Comparison of ENCODE assay signal across 8 mouse cellular contexts in the genomic region with DNA sequence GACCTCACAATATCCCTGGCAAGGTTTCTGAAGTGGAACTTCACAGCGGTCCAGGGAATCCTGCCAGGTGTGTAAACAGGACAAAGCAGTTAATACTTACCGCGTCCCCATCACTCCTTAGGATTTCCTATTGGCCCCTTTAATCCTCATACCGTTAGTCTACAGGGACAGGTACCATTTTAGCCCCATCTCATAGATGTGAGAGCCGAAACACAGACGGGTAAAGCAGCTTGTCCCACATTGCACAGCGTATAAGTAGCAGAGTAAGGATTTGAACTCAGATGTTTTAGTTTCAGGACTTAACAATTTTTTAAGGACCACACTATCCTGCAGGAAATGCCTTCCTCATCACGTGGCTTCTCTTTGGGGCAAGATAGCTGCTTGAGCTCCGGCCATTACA. TPM values are rescaled to one million over a fixed set of nuclear protein-coding genes. Genes with fewer than 3 reads are reported as not detected.
DNase-seq lines count a peak whose midpoint lies in the region; ATAC-seq lines count a peak whose summit lies in the region.

No protein-coding gene starts in this region.

- peak overlapping the region; percentile 69 for H3K4me2 ChIP-seq in heart, embryonic 15.5 days
- peak overlapping the region; percentile 44; the same call in 1 of the 2 replicates for H3K4me2 ChIP-seq in midbrain, embryonic 12.5 days (replicated peaks)
- no peak overlapping the region for H3K4me2 ChIP-seq in midbrain, embryonic 13.5 days (replicated peaks)
- peak overlapping the region; percentile 57; the same call in 1 of the 2 replicates for H3K4me2 ChIP-seq in intestine, embryonic 15.5 days (replicated peaks)
- H3K4me2 ChIP-seq in stomach, embryonic 16.5 days (ENCODE audit: low read depth, low read length) = peak overlapping the region; percentile 53; the same call in 1 of the 2 replicates

- intact Hi-C loops in heart, postnatal 14 days (cut with DNase I) = no loop called here

- no peaks in the 10 kb centered on the region for H3K27me3 ChIP-seq in heart, embryonic 15.5 days
- no peaks in the 10 kb centered on the region for H3K27me3 ChIP-seq in midbrain, embryonic 12.5 days
- H3K27me3 ChIP-seq in midbrain, embryonic 13.5 days = no peaks in the 10 kb centered on the region
- H3K27me3 ChIP-seq in intestine, embryonic 15.5 days (replicated peaks) = no peaks in the 10 kb centered on the region
- no peaks in the 10 kb centered on the region for H3K27me3 ChIP-seq in stomach, embryonic 16.5 days (ENCODE audit: control insufficient read depth, insufficient read depth, low read length)

- no peak overlapping the region for H3K9ac ChIP-seq in heart, embryonic 15.5 days
- H3K9ac ChIP-seq in midbrain, embryonic 12.5 days (replicated peaks) = no peak overlapping the region
- H3K9ac ChIP-seq in midbrain, embryonic 13.5 days (replicated peaks) = no peak overlapping the region
- no peak overlapping the region for H3K9ac ChIP-seq in intestine, embryonic 15.5 days
- H3K9ac ChIP-seq in stomach, embryonic 16.5 days (ENCODE audit: low read length) = peak overlapping the region; percentile 54

- H3K36me3 ChIP-seq in heart, embryonic 15.5 days = no peaks in the 10 kb centered on the region
- H3K36me3 ChIP-seq in midbrain, embryonic 12.5 days = no peaks in the 10 kb centered on the region
- H3K36me3 ChIP-seq in midbrain, embryonic 13.5 days = no peaks in the 10 kb centered on the region
- no peaks in the 10 kb centered on the region for H3K36me3 ChIP-seq in intestine, embryonic 15.5 days
- H3K36me3 ChIP-seq in stomach, embryonic 16.5 days (ENCODE audit: control insufficient read depth, insufficient read depth, low read length) = no peaks in the 10 kb centered on the region

- ATAC-seq in heart, embryonic 15.5 days (replicated peaks; ENCODE audit: insufficient number of reproducible peaks, insufficient read depth, low FRiP score, low read depth) = no peak
- no peak for ATAC-seq in midbrain, embryonic 12.5 days (ENCODE audit: low FRiP score, low read depth)
- ATAC-seq in midbrain, embryonic 13.5 days = no peak
- 0 out of 2 replicates have a peak, but pooled peaks have one; percentile 6 for ATAC-seq in intestine, embryonic 15.5 days
- no peak; the same call in 1 of the 2 replicates for ATAC-seq in stomach, embryonic 16.5 days (ENCODE audit: insufficient read depth, low FRiP score)

- H3K4me3 ChIP-seq in heart, embryonic 15.5 days = no peak overlapping the region
- no peak overlapping the region for H3K4me3 ChIP-seq in midbrain, embryonic 12.5 days
- no peak overlapping the region for H3K4me3 ChIP-seq in midbrain, embryonic 13.5 days (replicated peaks)
- H3K4me3 ChIP-seq in intestine, embryonic 15.5 days (replicated peaks) = no peak overlapping the region
- H3K4me3 ChIP-seq in stomach, embryonic 16.5 days (replicated peaks; ENCODE audit: low read length) = no peak overlapping the region

- H3K4me1 ChIP-seq in heart, embryonic 15.5 days (replicated peaks) = peaks cover 13% of the 10 kb centered on the region
- peaks cover 7% of the 10 kb centered on the region for H3K4me1 ChIP-seq in midbrain, embryonic 12.5 days
- H3K4me1 ChIP-seq in midbrain, embryonic 13.5 days (replicated peaks) = peaks cover 7% of the 10 kb centered on the region
- H3K4me1 ChIP-seq in intestine, embryonic 15.5 days (replicated peaks) = peaks cover 13% of the 10 kb centered on the region; the same call in 1 of the 2 replicates
- peaks cover 16% of the 10 kb centered on the region; the same call in 1 of the 2 replicates for H3K4me1 ChIP-seq in stomach, embryonic 16.5 days (ENCODE audit: control insufficient read depth, insufficient read depth, low read length)

- no peak for DNase-seq in heart, postnatal 14 days
- no peak for DNase-seq in c-Kit-positive CD71-positive TER-119-positive erythroid progenitor cells, embryonic 14.5 days (ENCODE audit: low spot score)
- no peak for DNase-seq in layer of hippocampus, postnatal 14 days (ENCODE audit: low spot score in 2 of 2)

- H3K9me3 ChIP-seq in heart, embryonic 15.5 days (replicated peaks) = no peaks in the 10 kb centered on the region
- H3K9me3 ChIP-seq in midbrain, embryonic 12.5 days = no peaks in the 10 kb centered on the region
- H3K9me3 ChIP-seq in midbrain, embryonic 13.5 days = no peaks in the 10 kb centered on the region
- no peaks in the 10 kb centered on the region for H3K9me3 ChIP-seq in intestine, embryonic 15.5 days
- H3K9me3 ChIP-seq in stomach, embryonic 16.5 days (replicated peaks; ENCODE audit: control insufficient read depth, low read length) = no peaks in the 10 kb centered on the region

- WGBS in heart, embryonic 15.5 days = 66% methylated on average over 9 of the region's 9 CpGs
- 81% methylated on average over 9 of the region's 9 CpGs for WGBS in midbrain, embryonic 12.5 days
- WGBS in midbrain, embryonic 13.5 days = 86% methylated on average over 9 of the region's 9 CpGs
- WGBS in intestine, embryonic 15.5 days = 64% methylated on average over 9 of the region's 9 CpGs
- 54% methylated on average over 9 of the region's 9 CpGs for WGBS in stomach, embryonic 16.5 days

- H3K27ac ChIP-seq in heart, embryonic 15.5 days = no peak overlapping the region
- H3K27ac ChIP-seq in midbrain, embryonic 12.5 days (replicated peaks) = no peak overlapping the region
- no peak overlapping the region for H3K27ac ChIP-seq in midbrain, embryonic 13.5 days
- H3K27ac ChIP-seq in intestine, embryonic 15.5 days = no peak overlapping the region
- H3K27ac ChIP-seq in stomach, embryonic 16.5 days (ENCODE audit: low read length) = no peak overlapping the region

RNA-seq across cellular contexts. Expression of gene Comtd1, which starts 5.5 kb away (rescaled TPM):
- 35.1 and 38.1 TPM in 2 replicates for polyA plus RNA-seq in heart, embryonic 15.5 days (2015; fragmentation: Nextera tagmentation; extraction: Ambion mirVana)
- 1 to 10 TPM; 6.3 to 6.8 TPM for total RNA-seq in heart, postnatal 14 days (2021)
- polyA plus RNA-seq in midbrain, embryonic 12.5 days (2016; fragmentation: Nextera tagmentation; extraction: Ambion mirVana) = 13.4 and 14.6 TPM in 2 replicates
- 25.8 and 26.6 TPM in 2 replicates for polyA plus RNA-seq in midbrain, embryonic 13.5 days (2015; fragmentation: Nextera tagmentation; extraction: Ambion mirVana)
- polyA plus RNA-seq in intestine, embryonic 15.5 days (2015; fragmentation: Nextera tagmentation; extraction: Ambion mirVana) = 57.3 and 69.9 TPM in 2 replicates
- polyA plus RNA-seq in stomach, embryonic 16.5 days (2015; fragmentation: Nextera tagmentation; extraction: Ambion mirVana) = 36.8 and 39.0 TPM in 2 replicates
- total RNA-seq in layer of hippocampus, postnatal 14 days (2021) = 10 to 100 TPM; 32.3 to 34.7 TPM

RNA-seq across cellular contexts. Expression of gene Vdac2, which starts 29.2 kb away (rescaled TPM):
- polyA plus RNA-seq in heart, embryonic 15.5 days (2015; fragmentation: Nextera tagmentation; extraction: Ambion mirVana) = 435 and 491 TPM in 2 replicates
- 100 to 1,000 TPM; 469 to 495 TPM for total RNA-seq in heart, postnatal 14 days (2021)
- polyA plus RNA-seq in midbrain, embryonic 12.5 days (2016; fragmentation: Nextera tagmentation; extraction: Ambion mirVana) = 253 and 275 TPM in 2 replicates
- polyA plus RNA-seq in midbrain, embryonic 13.5 days (2015; fragmentation: Nextera tagmentation; extraction: Ambion mirVana) = 266 and 276 TPM in 2 replicates
- 368 and 384 TPM in 2 replicates for polyA plus RNA-seq in intestine, embryonic 15.5 days (2015; fragmentation: Nextera tagmentation; extraction: Ambion mirVana)
- 289 and 297 TPM in 2 replicates for polyA plus RNA-seq in stomach, embryonic 16.5 days (2015; fragmentation: Nextera tagmentation; extraction: Ambion mirVana)
- 100 to 1,000 TPM; 231 to 233 TPM for total RNA-seq in layer of hippocampus, postnatal 14 days (2021)
